Mouse (Mus musculus): Measurements from ENCODE around the gene Sirt7.
A peak's percentile ranks its signal among the peaks of the same experiment; 100 is the strongest.

Sirt7 gene

GRCm38 (mm10) chr11:120641255-120641654 lies 16.2 kb upstream of the Sirt7 start:
- DNase-seq (ENCODE audit: low read depth, low spot score): no peak

GRCm38 (mm10) chr11:120634810-120635209 lies 9.8 kb upstream of the Sirt7 start:
- no peak for DNase-seq (ENCODE audit: low read depth, low spot score)

- peak; percentile 97 for DNase-seq (ENCODE audit: low read depth, low spot score)
These were observed 8.7 kb upstream of the Sirt7 start, which contains the start of gene Mafg for GRCm38 (mm10) chr11:120633520-120634343. Gene Mafg, minus strand, starts transcription at chr11:120633600.

- DNase-seq (ENCODE audit: low read depth, low spot score): peak; percentile 72
These were observed 7.8 kb upstream of the Sirt7 start for GRCm38 (mm10) chr11:120632559-120633519.

- no peak for DNase-seq (ENCODE audit: low read depth, low spot score)
These were observed 6.8 kb upstream of the Sirt7 start for GRCm38 (mm10) chr11:120631726-120632448.

- no peak for DNase-seq (ENCODE audit: low read depth, low spot score)
These were observed 6.1 kb upstream of the Sirt7 start for GRCm38 (mm10) chr11:120630881-120631725.

- DNase-seq (ENCODE audit: low read depth, low spot score): no peak
These were observed 5.4 kb upstream of the Sirt7 start for GRCm38 (mm10) chr11:120630401-120630871.

GRCm38 (mm10) chr11:120629911-120630310 lies 4.9 kb upstream of the Sirt7 start:
- no peak for DNase-seq (ENCODE audit: low read depth, low spot score)

- DNase-seq (ENCODE audit: low read depth, low spot score): no peak
These were observed 4.3 kb upstream of the Sirt7 start for GRCm38 (mm10) chr11:120629341-120629730.

- DNase-seq (ENCODE audit: low read depth, low spot score): no peak
These were observed 3.7 kb upstream of the Sirt7 start for GRCm38 (mm10) chr11:120628601-120629340.

GRCm38 (mm10) chr11:120627468-120628300 lies 2.6 kb upstream of the Sirt7 start:
- DNase-seq (ENCODE audit: low read depth, low spot score): no peak

- DNase-seq (ENCODE audit: low read depth, low spot score): no peak
These were observed 1.9 kb upstream of the Sirt7 start for GRCm38 (mm10) chr11:120626785-120627467.

- peak; percentile 81 for DNase-seq (ENCODE audit: low read depth, low spot score)
These were observed 344 bp downstream of the Sirt7 start for GRCm38 (mm10) chr11:120624680-120625111.

- peak; percentile 81 for DNase-seq (ENCODE audit: low read depth, low spot score)
These were observed 920 bp downstream of the Sirt7 start for GRCm38 (mm10) chr11:120623961-120624679.

GRCm38 (mm10) chr11:120622805-120623204 lies 2.2 kb downstream of the Sirt7 start:
- DNase-seq (ENCODE audit: low read depth, low spot score): no peak

- no peak for DNase-seq (ENCODE audit: low read depth, low spot score)
These were observed 4.8 kb downstream of the Sirt7 start for GRCm38 (mm10) chr11:120620195-120620594.

All from ES-CJ7 (cell line).